Mouse (Mus musculus): Measurements from ENCODE around the gene 6430548M08Rik. TPM values are rescaled to one million over a fixed set of nuclear protein-coding genes. Genes with fewer than 3 reads are reported as not detected.

Gene 6430548M08Rik
- polyA plus RNA-seq, 1 experiment from 2014 or later = 20.4 TPM

GRCm38 (mm10) chr8:120162404-120162752 is 48.4 kb downstream of the 6430548M08Rik start:
- no peaks in the 10 kb centered on the region for H3K36me3 ChIP-seq (ENCODE audit: control insufficient read depth, insufficient read depth, low read length)
- no peak overlapping the region for H3K9ac ChIP-seq (ENCODE audit: low read length)
- peaks cover 2% of the 10 kb centered on the region; the same call in 1 of the 2 replicates for H3K4me1 ChIP-seq (ENCODE audit: control insufficient read depth, insufficient read depth, low read length)
- H3K27me3 ChIP-seq (replicated peaks; ENCODE audit: control insufficient read depth, insufficient read depth, low read length) = no peaks in the 10 kb centered on the region
- no peak overlapping the region for H3K4me3 ChIP-seq (ENCODE audit: low read depth, low read length)
- H3K27ac ChIP-seq (ENCODE audit: low read depth, low read length) = no peak overlapping the region
- ATAC-seq (no peak), DNase-seq (ENCODE audit: low spot score) (no peak)
- H3K4me2 ChIP-seq (ENCODE audit: low read length) = no peak overlapping the region
- H3K9me3 ChIP-seq (replicated peaks; ENCODE audit: control insufficient read depth, low read length) = no peaks in the 10 kb centered on the region
- WGBS = 87% methylated on average over 5 of the region's 5 CpGs

GRCm38 (mm10) chr8:120163376-120163775 is 49.4 kb downstream of the 6430548M08Rik start:
- 69% methylated on average over 8 of the region's 8 CpGs for WGBS
- ATAC-seq = no peak

GRCm38 (mm10) chr8:120164026-120164425 is 50.1 kb downstream of the 6430548M08Rik start:
- Histone ChIP-seq H3K4me2 (ENCODE audit: low read length) (no peak overlapping the region), H3K27me3 (replicated peaks; ENCODE audit: control insufficient read depth, insufficient read depth, low read length) (no peaks in the 10 kb centered on the region), H3K9ac (ENCODE audit: low read length) (no peak overlapping the region), H3K4me1 (ENCODE audit: control insufficient read depth, insufficient read depth, low read length) (peaks cover 12% of the 10 kb centered on the region; the same call in 1 of the 2 replicates), H3K36me3 (ENCODE audit: control insufficient read depth, insufficient read depth, low read length) (no peaks in the 10 kb centered on the region), H3K27ac (ENCODE audit: low read depth, low read length) (no peak overlapping the region), H3K4me3 (ENCODE audit: low read depth, low read length) (no peak overlapping the region), H3K9me3 (replicated peaks; ENCODE audit: control insufficient read depth, low read length) (no peaks in the 10 kb centered on the region)
- DNase-seq (ENCODE audit: low spot score) (no peak), ATAC-seq (no peak)
- WGBS = 82% methylated on average over 5 of the region's 5 CpGs

More at GRCm38 (mm10) chr8:120163376-120163775, 49.4 kb downstream of the 6430548M08Rik start:
- H3K4me1 ChIP-seq (ENCODE audit: control insufficient read depth, insufficient read depth, low read length) = peaks cover 12% of the 10 kb centered on the region; the same call in 1 of the 2 replicates
- no peaks in the 10 kb centered on the region for H3K9me3 ChIP-seq (replicated peaks; ENCODE audit: control insufficient read depth, low read length)
- no peak overlapping the region for H3K9ac ChIP-seq (ENCODE audit: low read length)
- H3K4me3 ChIP-seq (ENCODE audit: low read depth, low read length) = no peak overlapping the region
- no peaks in the 10 kb centered on the region for H3K36me3 ChIP-seq (ENCODE audit: control insufficient read depth, insufficient read depth, low read length)
- no peaks in the 10 kb centered on the region for H3K27me3 ChIP-seq (replicated peaks; ENCODE audit: control insufficient read depth, insufficient read depth, low read length)
- DNase-seq (ENCODE audit: low spot score) = no peak
- H3K27ac ChIP-seq (ENCODE audit: low read depth, low read length) = no peak overlapping the region
- H3K4me2 ChIP-seq (ENCODE audit: low read length) = no peak overlapping the region

DNA sequence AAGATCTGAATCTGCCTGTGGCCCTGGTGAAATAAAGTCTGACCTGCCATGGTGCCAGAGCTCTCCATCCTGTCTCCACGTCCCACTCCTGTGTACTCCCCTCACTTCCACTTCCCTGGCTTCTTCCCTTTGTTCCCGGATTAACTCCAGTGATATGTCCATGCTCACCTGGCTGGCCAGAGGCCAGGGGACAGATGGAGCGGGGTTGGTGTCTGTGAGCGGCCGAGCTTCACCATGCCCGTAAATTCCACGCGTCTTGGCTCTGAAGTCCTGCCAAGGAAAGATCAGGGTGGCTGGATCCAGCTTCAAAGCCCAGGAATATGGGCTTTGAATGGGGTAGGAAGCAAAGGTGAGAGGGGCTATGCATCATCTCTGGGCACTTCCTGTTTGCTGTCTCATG is 53.2 kb downstream of the 6430548M08Rik start:
- ATAC-seq (no peak), DNase-seq (ENCODE audit: low spot score) (no peak)
- no peak overlapping the region for H3K4me3 ChIP-seq (ENCODE audit: low read depth, low read length)
- peaks cover 12% of the 10 kb centered on the region; the same call in 1 of the 2 replicates for H3K4me1 ChIP-seq (ENCODE audit: control insufficient read depth, insufficient read depth, low read length)
- no peaks in the 10 kb centered on the region for H3K36me3 ChIP-seq (ENCODE audit: control insufficient read depth, insufficient read depth, low read length)
- WGBS = 79% methylated on average over 8 of the region's 8 CpGs
- no peak overlapping the region for H3K9ac ChIP-seq (ENCODE audit: low read length)
- H3K9me3 ChIP-seq (replicated peaks; ENCODE audit: control insufficient read depth, low read length) = no peaks in the 10 kb centered on the region
- H3K27me3 ChIP-seq (replicated peaks; ENCODE audit: control insufficient read depth, insufficient read depth, low read length) = no peaks in the 10 kb centered on the region
- H3K4me2 ChIP-seq (ENCODE audit: low read length) = no peak overlapping the region
- H3K27ac ChIP-seq (ENCODE audit: low read depth, low read length) = no peak overlapping the region

GRCm38 (mm10) chr8:120167821-120168220 is 53.9 kb downstream of the 6430548M08Rik start:
- Histone ChIP-seq H3K9me3 (replicated peaks; ENCODE audit: control insufficient read depth, low read length) (no peaks in the 10 kb centered on the region), H3K9ac (ENCODE audit: low read length) (no peak overlapping the region), H3K36me3 (ENCODE audit: control insufficient read depth, insufficient read depth, low read length) (no peaks in the 10 kb centered on the region), H3K27ac (ENCODE audit: low read depth, low read length) (no peak overlapping the region), H3K4me3 (ENCODE audit: low read depth, low read length) (no peak overlapping the region), H3K4me1 (ENCODE audit: control insufficient read depth, insufficient read depth, low read length) (peaks cover 12% of the 10 kb centered on the region; the same call in 1 of the 2 replicates), H3K4me2 (ENCODE audit: low read length) (no peak overlapping the region), H3K27me3 (replicated peaks; ENCODE audit: control insufficient read depth, insufficient read depth, low read length) (no peaks in the 10 kb centered on the region)
- ATAC-seq = peak; percentile 55
- DNase-seq (ENCODE audit: low spot score) = peak; percentile 62
- 11% methylated on average over 5 of the region's 5 CpGs for WGBS

DNA sequence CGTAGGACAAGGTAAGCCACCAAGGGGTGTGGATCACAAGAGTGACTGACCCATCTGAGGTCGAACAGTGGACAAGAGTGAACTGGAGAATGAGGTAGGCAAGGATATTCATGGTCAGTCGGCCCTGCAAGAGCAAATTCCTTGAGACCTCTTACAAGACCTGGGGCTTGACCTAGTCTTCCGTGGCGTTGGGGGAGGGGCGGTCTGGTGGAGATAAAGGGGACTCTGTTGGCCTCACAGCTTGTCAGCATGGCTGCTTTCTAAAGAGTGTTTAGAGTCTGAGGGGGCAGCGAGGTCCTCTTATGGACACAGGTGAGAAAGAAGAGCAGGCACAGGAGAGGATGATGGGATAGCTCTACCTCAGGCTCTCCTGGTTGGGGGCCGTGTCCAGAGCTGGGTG is 55.2 kb downstream of the 6430548M08Rik start:
- ATAC-seq = no peak
- WGBS = 44% methylated on average over 8 of the region's 8 CpGs
- no peak overlapping the region for H3K4me2 ChIP-seq (ENCODE audit: low read length)
- no peaks in the 10 kb centered on the region for H3K36me3 ChIP-seq (ENCODE audit: control insufficient read depth, insufficient read depth, low read length)
- H3K4me3 ChIP-seq (ENCODE audit: low read depth, low read length) = no peak overlapping the region
- no peak overlapping the region for H3K27ac ChIP-seq (ENCODE audit: low read depth, low read length)
- H3K4me1 ChIP-seq (ENCODE audit: control insufficient read depth, insufficient read depth, low read length) = peaks cover 12% of the 10 kb centered on the region; the same call in 1 of the 2 replicates
- no peaks in the 10 kb centered on the region for H3K9me3 ChIP-seq (replicated peaks; ENCODE audit: control insufficient read depth, low read length)
- H3K27me3 ChIP-seq (replicated peaks; ENCODE audit: control insufficient read depth, insufficient read depth, low read length) = no peaks in the 10 kb centered on the region
- no peak overlapping the region for H3K9ac ChIP-seq (ENCODE audit: low read length)
- no peak for DNase-seq (ENCODE audit: low spot score)

GRCm38 (mm10) chr8:120173195-120173594 is 59.2 kb downstream of the 6430548M08Rik start:
- no peak for ATAC-seq

DNA sequence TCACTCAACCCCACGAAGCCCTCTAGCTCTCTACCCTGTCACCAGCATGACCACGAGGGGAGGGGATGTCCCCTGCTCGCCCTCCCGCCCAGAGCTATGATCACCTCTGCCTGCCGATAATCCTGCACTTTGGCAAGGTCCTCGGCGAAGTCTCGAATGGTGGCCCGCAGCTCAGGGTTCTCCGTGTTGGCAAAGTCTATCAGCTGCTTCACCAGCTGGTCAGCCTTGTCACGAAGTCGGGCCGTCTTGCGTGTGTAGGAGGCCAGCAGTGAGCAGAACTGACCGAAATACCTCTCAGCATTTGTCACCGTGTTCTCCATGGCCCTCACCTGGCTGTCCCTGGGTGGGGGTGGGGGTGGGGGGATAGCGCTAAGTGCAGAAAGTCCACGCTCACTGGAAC is 60.7 kb downstream of the 6430548M08Rik start:
- Histone ChIP-seq H3K9ac (ENCODE audit: low read length) (no peak overlapping the region), H3K27ac (ENCODE audit: low read depth, low read length) (no peak overlapping the region), H3K4me2 (ENCODE audit: low read length) (no peak overlapping the region), H3K36me3 (ENCODE audit: control insufficient read depth, insufficient read depth, low read length) (no peaks in the 10 kb centered on the region), H3K27me3 (replicated peaks; ENCODE audit: control insufficient read depth, insufficient read depth, low read length) (no peaks in the 10 kb centered on the region), H3K4me1 (ENCODE audit: control insufficient read depth, insufficient read depth, low read length) (peaks cover 23% of the 10 kb centered on the region), H3K4me3 (ENCODE audit: low read depth, low read length) (no peak overlapping the region), H3K9me3 (replicated peaks; ENCODE audit: control insufficient read depth, low read length) (no peaks in the 10 kb centered on the region)
- DNase-seq (ENCODE audit: low spot score) (no peak), ATAC-seq (no peak)
- WGBS = 65% methylated on average over 18 of the region's 18 CpGs

More at GRCm38 (mm10) chr8:120173195-120173594, 59.2 kb downstream of the 6430548M08Rik start:
- Histone ChIP-seq H3K27ac (ENCODE audit: low read depth, low read length) (no peak overlapping the region), H3K9me3 (replicated peaks; ENCODE audit: control insufficient read depth, low read length) (no peaks in the 10 kb centered on the region), H3K9ac (ENCODE audit: low read length) (no peak overlapping the region), H3K27me3 (replicated peaks; ENCODE audit: control insufficient read depth, insufficient read depth, low read length) (no peaks in the 10 kb centered on the region), H3K4me2 (ENCODE audit: low read length) (no peak overlapping the region), H3K4me1 (ENCODE audit: control insufficient read depth, insufficient read depth, low read length) (peaks cover 24% of the 10 kb centered on the region), H3K4me3 (ENCODE audit: low read depth, low read length) (no peak overlapping the region), H3K36me3 (ENCODE audit: control insufficient read depth, insufficient read depth, low read length) (no peaks in the 10 kb centered on the region)
- DNase-seq (ENCODE audit: low spot score) = no peak
- WGBS = 84% methylated on average over 1 of the region's 1 CpGs

GRCm38 (mm10) chr8:120176605-120177004 is 62.7 kb downstream of the 6430548M08Rik start:
- 4% methylated on average over 4 of the region's 4 CpGs for WGBS
- H3K4me3 ChIP-seq (ENCODE audit: low read depth, low read length) = no peak overlapping the region
- no peaks in the 10 kb centered on the region for H3K27me3 ChIP-seq (replicated peaks; ENCODE audit: control insufficient read depth, insufficient read depth, low read length)
- H3K9me3 ChIP-seq (replicated peaks; ENCODE audit: control insufficient read depth, low read length) = no peaks in the 10 kb centered on the region
- ATAC-seq = peak; percentile 16; the same call in 1 of the 2 replicates
- no peaks in the 10 kb centered on the region for H3K36me3 ChIP-seq (ENCODE audit: control insufficient read depth, insufficient read depth, low read length)
- H3K4me1 ChIP-seq (ENCODE audit: control insufficient read depth, insufficient read depth, low read length) = peaks cover 27% of the 10 kb centered on the region
- peak overlapping the region; percentile 49 for H3K4me2 ChIP-seq (ENCODE audit: low read length)
- peak overlapping the region; percentile 25; the same call in 1 of the 2 replicates for H3K9ac ChIP-seq (ENCODE audit: low read length)
- DNase-seq (ENCODE audit: low spot score) = peak; percentile 60
- peak overlapping the region; percentile 81 for H3K27ac ChIP-seq (ENCODE audit: low read depth, low read length)

All from forebrain, embryonic 14.5 days (tissue).